Mouse (Mus musculus) liver, embryonic 14.5 days (tissue): ENCODE measurements at regions not wholly inside any gene's neighbourhood (a gene's known extent, or its start where the extent isn't known, plus 50 kb on each side); places are given as distances from the start of the nearest gene placed in this dataset.

Experiments used
- CTCF ChIP-seq: IDR thresholded peaks from 2 replicates; pipeline ENCODE4 v1.5.1; 2016; ENCODE audit warnings: antibody characterized with exemption, low read depth, control low read depth
- EP300 ChIP-seq: IDR thresholded peaks from 2 replicates; pipeline ENCODE4 v1.6.1; 2016; ENCODE audit warnings: antibody characterized with exemption, low read depth

GRCm38 (mm10) chr15:24296798-24297197, 1116.8 kb downstream of the Basp1 start:
- TF ChIP-seq CTCF, result no peak
- TF ChIP-seq EP300, result no peak
